Mouse (Mus musculus) neural tube, embryonic 14.5 days (tissue): ENCODE results near the gene Farsa. TPM values are rescaled to one million over a fixed set of nuclear protein-coding genes. Genes with fewer than 3 reads are reported as not detected.
A peak's percentile ranks its signal among the peaks of the same experiment; 100 is the strongest.

ENCODE experiments used
- ATAC-seq: fragments of 200-750 bp; cut with Nextera tagmentation; 2 replicates; pipeline ENCODE4 v1.8.0; 2017; ENCODE audit warnings: low read depth, mild to moderate bottlenecking, moderate TSS enrichment, moderate library complexity
- H3K27ac ChIP-seq: fragments of 300-500 bp; sonication (generic); 2 replicates; pipeline ENCODE4 v1.5.1; 2014; ENCODE audit warnings: low read depth, mild to moderate bottlenecking, control low read depth, low read length, moderate library complexity, mixed read lengths
- H3K27me3 ChIP-seq: fragments of 300-500 bp; sonication (generic); 2 replicates; pipeline ENCODE4 v1.6.1; 2014; ENCODE audit warnings: low read length; ENCODE audit not compliant: control insufficient read depth, insufficient read depth
- H3K36me3 ChIP-seq: fragments of 300-500 bp; sonication (generic); 2 replicates; pipeline ENCODE4 v1.6.1; 2014; ENCODE audit warnings: low read length, mixed read lengths; ENCODE audit not compliant: control insufficient read depth, insufficient read depth
- H3K4me1 ChIP-seq: fragments of 300-500 bp; sonication (generic); 2 replicates; pipeline ENCODE4 v1.6.1; 2014; ENCODE audit warnings: low read length; ENCODE audit not compliant: control insufficient read depth, insufficient read depth
- H3K4me2 ChIP-seq: fragments of 300-500 bp; sonication (generic); 2 replicates; pipeline ENCODE4 v1.6.1; 2014; ENCODE audit warnings: mild to moderate bottlenecking, low read depth, low read length, control low read depth
- H3K4me3 ChIP-seq: fragments of 300-500 bp; sonication (generic); 2 replicates; pipeline ENCODE4 v1.5.1; 2014; ENCODE audit warnings: low read depth, low read length, control low read depth, mixed read lengths
- H3K9ac ChIP-seq: fragments of 300-500 bp; sonication (generic); replicated peaks from 2 replicates; pipeline ENCODE4 v1.6.1; 2014; ENCODE audit warnings: low read depth, mild to moderate bottlenecking, control low read depth, low read length, mixed read lengths
- H3K9me3 ChIP-seq: fragments of 300-500 bp; sonication (generic); 2 replicates; pipeline ENCODE4 v1.6.1; 2016; ENCODE audit warnings: low read length; ENCODE audit not compliant: control insufficient read depth
- WGBS: fragments of 180-500 bp; shearing (Covaris S2); extraction: QIAGEN DNeasy Blood & Tissue Kit; methylation state at CpG from one replicate; pipeline ENCODE4 v1.1.7; 2014; 5-methylcytosine and 5-hydroxymethylcytosine counted together
- polyA plus RNA-seq: library from polyadenylated mRNA; unstranded; fragments of >200 nt; fragmentation: Nextera tagmentation; extraction: Ambion mirVana; gene quantifications from 2 replicates; pipeline ENCODE4 v1.2.1, GENCODE M21; 2014

Gene Farsa
- polyA plus RNA-seq, 1 experiment from 2014 or later = 98.2 TPM

DNA sequence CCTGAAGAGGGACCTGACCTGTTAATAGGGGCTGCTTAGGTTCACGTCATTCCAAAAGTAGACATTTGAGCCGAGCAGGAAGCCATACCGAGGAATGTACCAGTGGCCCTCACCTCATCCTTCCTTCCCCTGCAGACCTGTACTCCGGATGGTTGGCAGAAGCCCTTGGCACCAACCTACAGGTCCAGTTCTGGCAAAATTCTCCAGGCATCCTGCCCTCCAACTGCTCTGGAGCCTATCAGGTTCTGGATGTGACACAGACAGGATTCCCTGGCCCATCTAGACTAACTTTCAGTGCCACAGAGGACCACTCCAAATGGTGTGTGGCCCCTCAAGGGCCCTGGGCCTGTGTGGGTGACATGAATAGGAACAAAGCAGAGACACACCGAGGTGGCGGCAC is 53.8 kb downstream of the Farsa start:
- 93% methylated on average over 6 of the region's 6 CpGs for WGBS
- peaks cover 38% of the 10 kb centered on the region for H3K36me3 ChIP-seq
- no peaks in the 10 kb centered on the region for H3K9me3 ChIP-seq
- no peaks in the 10 kb centered on the region for H3K4me1 ChIP-seq
- H3K9ac ChIP-seq = no peak overlapping the region
- no peak overlapping the region for H3K4me3 ChIP-seq
- H3K4me2 ChIP-seq = no peak overlapping the region
- no peak overlapping the region for H3K27ac ChIP-seq
- H3K27me3 ChIP-seq = peaks cover 23% of the 10 kb centered on the region
- no peak for ATAC-seq

- Histone ChIP-seq H3K27me3 (peaks cover 28% of the 10 kb centered on the region), H3K36me3 (peaks cover 51% of the 10 kb centered on the region), H3K4me3 (no peak overlapping the region), H3K9me3 (no peaks in the 10 kb centered on the region), H3K4me2 (no peak overlapping the region), H3K27ac (no peak overlapping the region), H3K9ac (no peak overlapping the region), H3K4me1 (no peaks in the 10 kb centered on the region)
- ATAC-seq = no peak
- 79% methylated on average over 9 of the region's 9 CpGs for WGBS
Measured at GRCm38 (mm10) chr8:84911854-84912253, 55.1 kb downstream of the Farsa start.

DNA sequence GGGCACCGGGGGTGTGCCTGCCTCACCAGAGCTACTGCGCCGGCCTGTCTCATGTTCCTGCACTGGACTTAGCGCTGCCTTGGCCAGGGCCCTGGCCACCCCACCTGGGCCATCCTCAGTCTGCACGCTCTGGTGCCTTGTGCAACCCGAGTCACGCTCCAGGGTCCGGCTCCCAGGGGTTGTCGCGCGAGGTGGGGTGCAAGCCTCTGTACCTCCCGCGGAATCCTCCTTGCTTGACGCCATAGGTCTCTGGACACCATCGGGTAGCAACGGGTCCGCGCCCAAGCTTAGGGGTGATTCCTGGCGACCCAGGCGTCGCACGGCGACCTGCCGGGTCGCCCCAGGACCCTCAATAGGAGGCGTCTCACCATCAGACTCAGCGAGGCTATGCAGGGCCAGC is 55.6 kb downstream of the Farsa start:
- 22% methylated on average over 27 of the region's 27 CpGs for WGBS
- Histone ChIP-seq H3K9me3 (no peaks in the 10 kb centered on the region), H3K27ac (no peak overlapping the region), H3K4me1 (no peaks in the 10 kb centered on the region), H3K4me2 (no peak overlapping the region), H3K27me3 (peaks cover 28% of the 10 kb centered on the region), H3K36me3 (peaks cover 56% of the 10 kb centered on the region), H3K9ac (no peak overlapping the region), H3K4me3 (no peak overlapping the region)
- ATAC-seq = no peak

- WGBS = 4% methylated on average over 55 of the region's 55 CpGs
- Histone ChIP-seq H3K36me3 (peaks cover 62% of the 10 kb centered on the region), H3K27ac (no peak overlapping the region), H3K9ac (no peak overlapping the region), H3K4me2 (peak overlapping the region; percentile 40), H3K4me3 (peak overlapping the region; percentile 10; the same call in 1 of the 2 replicates), H3K9me3 (no peaks in the 10 kb centered on the region), H3K27me3 (peaks cover 28% of the 10 kb centered on the region), H3K4me1 (no peaks in the 10 kb centered on the region)
- ATAC-seq = no peak
Measured at GRCm38 (mm10) chr8:84912895-84913501, 56.2 kb downstream of the Farsa start.

- no peaks in the 10 kb centered on the region for H3K9me3 ChIP-seq
- WGBS = 20% methylated on average over 9 of the region's 9 CpGs
- peaks cover 67% of the 10 kb centered on the region for H3K36me3 ChIP-seq
- no peak overlapping the region for H3K27ac ChIP-seq
- H3K27me3 ChIP-seq = peaks cover 28% of the 10 kb centered on the region
- ATAC-seq = no peak
- H3K4me3 ChIP-seq = no peak overlapping the region
- H3K4me1 ChIP-seq = no peaks in the 10 kb centered on the region
- H3K9ac ChIP-seq = no peak overlapping the region
- H3K4me2 ChIP-seq = peak overlapping the region; percentile 40
Measured at GRCm38 (mm10) chr8:84913502-84913900, 56.7 kb downstream of the Farsa start.

- Histone ChIP-seq H3K9me3 (no peaks in the 10 kb centered on the region), H3K36me3 (peaks cover 70% of the 10 kb centered on the region), H3K4me3 (no peak overlapping the region), H3K27me3 (peaks cover 28% of the 10 kb centered on the region), H3K4me2 (no peak overlapping the region), H3K4me1 (no peaks in the 10 kb centered on the region), H3K27ac (no peak overlapping the region), H3K9ac (no peak overlapping the region)
- no peak for ATAC-seq
- WGBS = 35% methylated on average over 4 of the region's 4 CpGs
Measured at GRCm38 (mm10) chr8:84913960-84914359, 57.2 kb downstream of the Farsa start.

- peaks cover 81% of the 10 kb centered on the region for H3K36me3 ChIP-seq
- no peak overlapping the region for H3K4me2 ChIP-seq
- no peak for ATAC-seq
- H3K4me3 ChIP-seq = no peak overlapping the region
- H3K27ac ChIP-seq = no peak overlapping the region
- H3K9me3 ChIP-seq = no peaks in the 10 kb centered on the region
- no peak overlapping the region for H3K9ac ChIP-seq
- no peaks in the 10 kb centered on the region for H3K4me1 ChIP-seq
- peaks cover 28% of the 10 kb centered on the region for H3K27me3 ChIP-seq
- WGBS = 79% methylated on average over 8 of the region's 8 CpGs
Measured at GRCm38 (mm10) chr8:84915269-84915668, 58.5 kb downstream of the Farsa start.

DNA sequence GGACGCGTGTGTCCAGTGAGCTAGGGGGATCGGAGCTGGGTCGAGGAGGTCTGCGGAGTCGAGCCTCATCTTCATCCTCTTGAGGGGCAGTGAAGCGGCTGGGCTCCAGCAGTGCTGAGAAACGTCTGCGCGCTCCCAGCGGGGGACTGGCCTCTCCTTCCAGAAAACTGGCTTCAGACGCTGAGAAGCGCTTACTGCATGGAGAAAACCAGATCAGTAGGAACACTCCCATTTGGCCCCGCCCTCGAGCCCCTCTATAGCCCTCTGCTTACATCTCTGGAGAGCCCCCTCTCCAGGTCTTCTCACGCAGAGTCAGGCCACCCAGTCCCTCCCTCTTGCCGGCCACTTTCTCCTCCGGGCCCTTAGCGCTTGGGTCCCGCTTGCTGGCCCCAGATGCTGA is 61.0 kb downstream of the Farsa start:
- Histone ChIP-seq H3K27me3 (peaks cover 18% of the 10 kb centered on the region), H3K27ac (no peak overlapping the region)
- ATAC-seq = no peak

GRCm38 (mm10) chr8:84918646-84919045 is 61.9 kb downstream of the Farsa start:
- peaks cover 17% of the 10 kb centered on the region for H3K27me3 ChIP-seq

More for the DNA sequence above, 61.0 kb downstream of the Farsa start:
- Histone ChIP-seq H3K9me3 (no peaks in the 10 kb centered on the region), H3K36me3 (peaks cover 82% of the 10 kb centered on the region), H3K9ac (no peak overlapping the region), H3K4me1 (no peaks in the 10 kb centered on the region), H3K4me2 (no peak overlapping the region), H3K4me3 (no peak overlapping the region)
- 32% methylated on average over 20 of the region's 20 CpGs for WGBS

More at GRCm38 (mm10) chr8:84918646-84919045, 61.9 kb downstream of the Farsa start:
- Histone ChIP-seq H3K27ac (no peak overlapping the region), H3K36me3 (peaks cover 81% of the 10 kb centered on the region), H3K9ac (no peak overlapping the region), H3K4me2 (no peak overlapping the region), H3K9me3 (no peaks in the 10 kb centered on the region), H3K4me3 (no peak overlapping the region), H3K4me1 (no peaks in the 10 kb centered on the region)
- ATAC-seq = no peak
- 89% methylated on average over 15 of the region's 15 CpGs for WGBS
